Mouse (Mus musculus) G1E (cell line): ENCODE measurements around the gene Rab5c. TPM values are rescaled to one million over a fixed set of nuclear protein-coding genes. Genes with fewer than 3 reads are reported as not detected.

Experiments used
- ATAC-seq: 2 replicates; pipeline ENCODE4 v1.8.0; 2016; ENCODE audit warnings: mild to moderate bottlenecking; ENCODE audit not compliant: insufficient number of reproducible peaks, poor library complexity, low FRiP score, severe bottlenecking; ENCODE audit errors: extremely low read depth
- DNase-seq: peaks from one replicate; pipeline ENCODE4 v3.0.0; 2012; ENCODE audit warnings: low spot score
- H3K27me3 ChIP-seq: 2 replicates; pipeline ENCODE4 v1.6.1; 2012; ENCODE audit warnings: mild to moderate bottlenecking, low read length, inconsistent platforms; ENCODE audit not compliant: insufficient read depth
- H3K36me3 ChIP-seq: replicated peaks from 2 replicates; pipeline ENCODE3; 2012; ENCODE audit warnings: mild to moderate bottlenecking, inconsistent platforms
- H3K4me1 ChIP-seq: 2 replicates; pipeline ENCODE4 v1.6.1; 2012; ENCODE audit warnings: low read depth, low read length, inconsistent platforms, mixed read lengths; ENCODE audit not compliant: insufficient read depth
- H3K4me3 ChIP-seq: 2 replicates; pipeline ENCODE4 v1.5.1; 2012; ENCODE audit warnings: low read depth, mild to moderate bottlenecking, inconsistent platforms, low read length, moderate library complexity, mixed read lengths
- H3K9me3 ChIP-seq: replicated peaks from 2 replicates; pipeline ENCODE4 v1.6.1; 2012; ENCODE audit warnings: inconsistent platforms
- CTCF ChIP-seq: IDR thresholded peaks from 2 replicates; pipeline ENCODE4 v1.5.1; 2012; ENCODE audit warnings: low read depth, low read length, inconsistent platforms, mixed read lengths
- GATA1 ChIP-seq: IDR thresholded peaks from 2 replicates; pipeline ENCODE4 v1.6.1; 2012; ENCODE audit warnings: borderline replicate concordance, low read length, inconsistent platforms, mixed read lengths
- GATA2 ChIP-seq: IDR thresholded peaks from 2 replicates; pipeline ENCODE4 v1.6.1; 2012; ENCODE audit warnings: low read depth, low read length, inconsistent platforms, borderline replicate concordance
- POLR2AphosphoS5 ChIP-seq: IDR thresholded peaks from 2 replicates; pipeline ENCODE4 v1.6.1; 2012; ENCODE audit warnings: low read depth, low read length, inconsistent platforms; ENCODE audit not compliant: insufficient replicate concordance
- TAL1 ChIP-seq: conservative IDR thresholded peaks from 2 replicates; pipeline ENCODE4 v1.6.1; 2012; ENCODE audit warnings: low read depth, low read length, inconsistent platforms, mixed read lengths
- polyA plus RNA-seq: library from polyadenylated mRNA; stranded (reverse); fragments of >175 nt; gene quantifications from 2 replicates; pipeline ENCODE4 v1.2.3, GENCODE M21; 2012
- total RNA-seq, 2 experiments: library from RNA; stranded (forward) in 1 of 2; stranded (reverse) in 1 of 2; fragments of 200-1000 nt in 1 of 2; fragments of >200 nt in 1 of 2; fragmentation: Nextera tagmentation in 1 of 2; gene quantifications; 2 replicates each; pipeline ENCODE4 v1.2.3; 2014 to 2017

The Rab5c gene
- total and polyA plus RNA-seq, 3 experiments = 153 to 362 (median 202) TPM

DNA sequence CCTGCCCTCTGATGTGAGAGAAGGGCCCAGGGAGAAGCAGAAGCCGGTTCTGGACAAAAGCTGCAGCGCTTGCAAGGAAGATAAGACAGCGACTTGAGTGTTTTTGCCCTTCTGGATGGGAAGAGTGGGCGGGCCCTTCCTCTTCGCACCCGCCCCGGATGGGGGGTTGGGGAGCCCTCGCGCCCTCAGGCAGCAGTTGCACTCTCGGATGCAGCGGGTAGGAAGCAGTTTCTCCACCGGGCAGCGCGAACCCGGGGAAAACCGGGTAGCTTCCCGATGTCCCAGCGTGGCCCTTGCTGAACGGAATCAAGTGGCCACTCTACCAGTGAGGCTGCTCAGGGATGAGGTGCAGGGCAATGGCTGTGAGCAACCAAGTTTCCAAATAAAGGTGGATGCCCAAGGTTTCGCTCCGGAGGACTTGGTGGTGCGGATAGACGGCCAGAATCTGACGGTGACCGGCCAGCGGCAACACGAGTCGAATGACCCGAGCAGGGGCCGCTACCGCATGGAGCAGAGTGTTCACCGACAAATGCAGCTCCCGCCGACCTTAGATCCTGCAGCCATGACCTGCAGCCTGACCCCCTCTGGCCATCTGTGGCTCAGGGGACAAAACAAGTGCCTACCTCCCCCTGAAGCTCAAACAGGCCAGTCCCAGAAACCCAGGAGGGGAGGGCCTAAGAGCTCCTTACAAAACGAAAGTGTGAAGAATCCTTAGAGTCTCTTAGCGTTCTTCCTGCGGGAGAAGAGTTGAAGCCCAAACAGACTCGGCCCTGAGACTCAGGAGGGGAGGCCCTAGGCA lies 24.1 kb downstream of the Rab5c start, which contains the start of gene Hspb9:
Hspb9 (plus strand) TSS at position 116 of the 799 bp plus-strand sequence.
- H3K4me3 ChIP-seq = peak within 1 kb of the TSS; percentile 70
- no peaks in the 10 kb centered on the region for H3K27me3 ChIP-seq
- no peaks in the 10 kb centered on the region for H3K9me3 ChIP-seq
- H3K4me1 ChIP-seq = peaks cover 69% of the 10 kb centered on the region
- TF ChIP-seq CTCF (no peak), GATA1 (no peak), GATA2 (no peak)
- ATAC-seq (peak; percentile 79), DNase-seq (peak; percentile 90)
- H3K36me3 ChIP-seq = peaks cover 81% of the 10 kb centered on the region

DNA sequence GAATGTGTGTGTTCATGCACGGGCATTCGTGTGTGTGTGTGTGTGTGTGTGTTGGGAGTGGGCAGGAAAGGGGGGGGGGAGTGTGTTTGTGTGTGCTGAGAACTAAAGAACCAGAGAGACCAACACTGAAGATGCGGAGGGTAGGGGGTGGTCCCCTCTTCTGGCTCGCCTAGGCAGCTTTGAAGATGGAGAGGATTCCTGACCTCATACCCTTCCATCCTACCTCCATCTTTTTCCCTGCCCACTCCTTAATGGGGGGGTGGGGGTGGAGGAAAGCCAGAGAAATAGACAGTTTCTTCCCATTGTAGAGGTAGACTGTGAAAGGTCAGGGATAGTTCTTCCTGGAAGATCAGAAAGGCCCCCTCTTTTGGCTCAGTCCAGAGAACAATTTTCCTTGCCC lies 24.8 kb downstream of the Rab5c start:
- no peak for ATAC-seq
- Histone ChIP-seq H3K27me3 (no peaks in the 10 kb centered on the region), H3K4me3 (peak overlapping the region; percentile 70; the same call in 1 of the 2 replicates), H3K9me3 (no peaks in the 10 kb centered on the region), H3K4me1 (peaks cover 69% of the 10 kb centered on the region), H3K36me3 (peaks cover 81% of the 10 kb centered on the region)
- no peak for DNase-seq
- TF ChIP-seq GATA1 (no peak), CTCF (no peak), GATA2 (no peak), POLR2AphosphoS5 (no peak), TAL1 (no peak)

DNA sequence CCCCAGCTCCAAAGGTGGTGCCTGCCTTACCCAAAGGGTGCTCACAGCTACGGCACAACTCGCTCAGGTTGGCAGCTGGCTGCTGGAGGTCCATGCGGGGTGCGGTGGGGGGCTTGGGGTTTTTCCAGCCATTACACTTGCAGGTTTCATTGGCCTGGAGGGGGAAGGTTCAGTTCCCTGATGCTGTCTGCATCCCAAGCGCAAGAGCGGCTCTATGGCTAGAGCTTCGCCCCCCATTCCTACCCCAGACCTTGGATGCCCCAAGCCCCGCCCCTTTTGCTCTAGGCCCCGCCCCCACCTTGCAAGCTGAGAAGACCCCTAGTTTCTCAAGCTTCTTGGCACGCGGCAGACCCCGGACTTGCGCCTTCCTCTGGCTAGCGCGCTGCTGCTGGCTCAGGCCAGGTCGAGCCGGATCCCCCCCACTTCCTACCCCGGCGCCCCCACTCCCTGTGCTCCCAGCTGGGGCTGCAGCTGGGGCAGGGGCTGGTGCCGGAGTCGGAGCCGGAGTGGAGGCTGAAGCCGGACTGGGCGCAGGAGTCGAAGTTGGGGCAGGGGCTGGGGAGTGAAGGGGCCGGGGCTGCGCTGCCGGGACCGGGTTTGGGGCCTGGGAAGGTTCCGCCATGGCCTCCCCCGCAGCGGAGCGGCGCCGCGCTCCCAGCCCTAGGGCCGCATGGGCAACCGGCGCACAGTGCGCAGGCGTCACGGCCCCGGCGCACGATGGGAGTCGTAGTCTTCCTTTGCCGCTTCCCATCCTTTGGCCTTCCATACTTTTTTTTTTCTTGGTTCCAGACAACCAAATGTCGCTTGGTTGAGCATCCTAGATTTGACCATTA lies 26.0 kb downstream of the Rab5c start, which contains the start of gene Kat2a:
Kat2a (minus strand) TSS at position 683 of the 833 bp plus-strand sequence.
- ATAC-seq (no peak), DNase-seq (peak; percentile 91)
- peaks cover 67% of the 10 kb centered on the region for H3K4me1 ChIP-seq
- peak within 1 kb of the TSS; percentile 92 for H3K4me3 ChIP-seq
- no peaks in the 10 kb centered on the region for H3K9me3 ChIP-seq
- H3K27me3 ChIP-seq = no peaks in the 10 kb centered on the region
- TF ChIP-seq GATA2 (no peak), GATA1 (no peak), TAL1 (no peak), POLR2AphosphoS5 (no peak), CTCF (no peak)
- peaks cover 81% of the 10 kb centered on the region for H3K36me3 ChIP-seq

DNA sequence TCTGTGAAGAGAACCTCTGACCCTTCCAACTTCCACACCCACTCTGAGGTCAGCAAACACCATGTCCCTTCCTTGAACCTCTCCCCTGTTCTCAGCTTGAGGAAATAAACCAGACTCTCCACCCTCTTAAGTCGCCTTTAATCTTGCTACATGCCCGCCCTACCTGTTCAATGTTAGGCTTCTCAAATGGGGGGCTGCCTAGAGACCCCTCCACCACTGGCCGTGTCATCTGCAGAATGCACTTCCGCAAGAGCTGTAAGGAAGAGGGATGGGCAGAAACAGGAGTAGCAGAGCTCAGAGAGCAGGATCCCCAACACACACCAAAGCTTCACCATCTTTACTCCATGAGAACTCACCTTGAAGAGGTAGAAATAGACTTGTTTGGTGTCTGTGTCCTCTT lies 27.0 kb downstream of the Rab5c start:
- no peak for TF ChIP-seq CTCF
- no peak for TF ChIP-seq GATA1
- no peak for TF ChIP-seq TAL1
- TF ChIP-seq GATA2 = no peak
- TF ChIP-seq POLR2AphosphoS5 = no peak
- no peak for ATAC-seq
- H3K4me1 ChIP-seq = peaks cover 58% of the 10 kb centered on the region
- H3K9me3 ChIP-seq = no peaks in the 10 kb centered on the region
- peaks cover 81% of the 10 kb centered on the region for H3K36me3 ChIP-seq
- no peaks in the 10 kb centered on the region for H3K27me3 ChIP-seq
- H3K4me3 ChIP-seq = peak overlapping the region; percentile 92; the same call in 1 of the 2 replicates
- DNase-seq = no peak

DNA sequence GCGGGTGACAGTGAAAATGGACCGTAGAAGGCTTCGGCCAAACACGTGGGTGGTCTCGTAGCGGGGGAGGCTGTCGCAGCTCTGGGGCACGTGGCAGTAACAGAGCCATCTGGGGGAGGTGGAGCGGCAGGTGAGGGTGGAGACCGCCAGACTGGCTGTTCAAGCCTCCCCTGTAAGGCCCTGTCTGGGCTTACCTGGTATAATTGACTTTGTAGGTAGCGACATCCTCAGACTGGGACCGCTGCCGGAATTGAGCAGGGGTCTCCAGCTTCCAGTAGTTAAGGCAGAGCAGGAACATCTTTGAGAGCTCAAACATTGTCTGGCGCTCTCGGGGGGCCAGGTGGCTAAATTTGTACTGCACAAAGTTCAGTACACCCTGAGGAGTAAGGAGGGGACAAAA lies 27.5 kb downstream of the Rab5c start:
- H3K4me1 ChIP-seq = peaks cover 56% of the 10 kb centered on the region
- ATAC-seq (no peak), DNase-seq (no peak)
- no peak for TF ChIP-seq TAL1
- no peaks in the 10 kb centered on the region for H3K9me3 ChIP-seq
- no peak overlapping the region for H3K4me3 ChIP-seq
- H3K27me3 ChIP-seq = no peaks in the 10 kb centered on the region
- H3K36me3 ChIP-seq = peaks cover 81% of the 10 kb centered on the region

DNA sequence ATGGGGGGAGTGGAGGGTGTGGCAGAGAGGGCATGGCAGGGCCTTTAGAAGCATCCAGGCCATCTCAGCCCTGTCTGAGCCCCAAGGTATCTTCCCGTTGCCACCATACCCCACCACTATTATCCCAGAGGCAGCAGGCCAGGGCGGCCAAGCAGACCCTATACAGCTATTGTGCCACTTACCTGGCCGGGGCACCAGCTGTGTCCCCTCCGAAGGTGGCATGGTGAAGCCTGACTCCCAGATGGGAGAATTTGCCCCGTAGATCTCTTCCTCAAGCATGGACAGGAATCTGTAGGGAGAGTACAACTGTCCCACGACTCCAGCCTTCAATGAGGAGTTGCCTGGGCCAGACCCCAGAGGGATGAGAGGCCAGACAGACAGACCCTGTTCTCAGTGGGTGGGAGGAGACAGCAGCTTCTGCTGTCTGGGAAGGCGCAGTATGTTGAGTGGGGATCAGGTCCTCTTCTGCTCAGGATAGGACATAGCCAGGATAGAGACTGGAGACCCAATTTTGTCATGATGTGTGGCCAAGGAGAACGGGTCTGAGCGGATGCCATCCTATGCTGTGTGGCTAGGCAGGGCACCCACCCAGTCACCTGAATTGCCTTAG lies 28.7 kb downstream of the Rab5c start:
- Histone ChIP-seq H3K27me3 (no peaks in the 10 kb centered on the region; the same call in 1 of the 2 replicates), H3K36me3 (peaks cover 81% of the 10 kb centered on the region), H3K4me3 (no peak overlapping the region), H3K4me1 (peaks cover 49% of the 10 kb centered on the region), H3K9me3 (no peaks in the 10 kb centered on the region)
- TF ChIP-seq POLR2AphosphoS5 (no peak), CTCF (no peak), GATA1 (no peak), GATA2 (no peak), TAL1 (no peak)
- ATAC-seq (no peak), DNase-seq (no peak)
